Mouse (Mus musculus): ENCODE measurements around the gene Ugt1a9.

- TF ChIP-seq CTCF (IDR thresholded peaks at IDR 0.05; ENCODE audit: borderline replicate concordance, control insufficient read depth, extremely low read depth, insufficient read depth, low read length, poor library complexity) (no peak), POLR2A (IDR thresholded peaks at IDR 0.05; ENCODE audit: control insufficient read depth, extremely low read depth, insufficient read depth, low read length, poor library complexity) (no peak)
Measured at GRCm38 (mm10) chr1:88264869-88265240, 194.3 kb downstream of the Ugt1a9 start.

Measured in thymus, adult 2 months (tissue).